Mouse (Mus musculus): ENCODE measurements around the gene Cdk11b.
"Not testable (repeated sequence)": the region's sequence is repeated elsewhere in the genome, so short reads cannot be mapped to it uniquely, and the experiment has no call there.

GRCm38 (mm10) chr4:155645308-155645707 lies 20.7 kb downstream of the Cdk11b start, which contains the start of gene Gm10563:
- not testable (repeated sequence) for TF ChIP-seq EP300, CTCF (IDR thresholded peaks at IDR 0.05)

Data from lung, postnatal 0 days (tissue).